Mouse (Mus musculus) limb, embryonic 14.5 days (tissue): ENCODE data around the gene Mgat4c. TPM values are rescaled to one million over a fixed set of nuclear protein-coding genes. Genes with fewer than 3 reads are reported as not detected.

Experiments used
- ATAC-seq: fragments of 200-750 bp; cut with Nextera tagmentation; 2 replicates; pipeline ENCODE4 v1.8.0; 2017; ENCODE audit warnings: low read depth, moderate number of reproducible peaks, moderate TSS enrichment; ENCODE audit not compliant: low FRiP score
- DNase-seq: peaks from one replicate; pipeline ENCODE4 v3.0.0-alpha.2; 2015; ENCODE audit warnings: low spot score
- H3K27ac ChIP-seq: fragments of 300-500 bp; sonication (generic); replicated peaks from 2 replicates; pipeline ENCODE4 v1.5.1; 2014; ENCODE audit warnings: low read depth, mild to moderate bottlenecking, low read length, moderate library complexity, mixed read lengths
- H3K27me3 ChIP-seq: fragments of 300-500 bp; sonication (generic); 2 replicates; pipeline ENCODE4 v1.6.1; 2014; ENCODE audit warnings: low read length, mixed read lengths; ENCODE audit not compliant: control insufficient read depth, insufficient read depth
- H3K36me3 ChIP-seq: fragments of 300-500 bp; sonication (generic); 2 replicates; pipeline ENCODE4 v1.6.1; 2014; ENCODE audit warnings: mild to moderate bottlenecking, low read length, moderate library complexity, mixed read lengths; ENCODE audit not compliant: control insufficient read depth, insufficient read depth
- H3K4me1 ChIP-seq: fragments of 300-500 bp; sonication (generic); 2 replicates; pipeline ENCODE4 v1.6.1; 2014; ENCODE audit warnings: antibody characterized with exemption, low read length, mixed read lengths; ENCODE audit not compliant: control insufficient read depth, insufficient read depth
- H3K4me2 ChIP-seq: fragments of 300-500 bp; sonication (generic); replicated peaks from 2 replicates; pipeline ENCODE4 v1.6.1; 2014; ENCODE audit warnings: low read depth, mild to moderate bottlenecking, low read length, moderate library complexity; ENCODE audit not compliant: severe bottlenecking
- H3K4me3 ChIP-seq: fragments of 300-500 bp; sonication (generic); replicated peaks from 2 replicates; pipeline ENCODE4 v1.5.1; 2014; ENCODE audit warnings: low read length
- H3K9ac ChIP-seq: fragments of 300-500 bp; sonication (generic); 2 replicates; pipeline ENCODE4 v1.6.1; 2014; ENCODE audit warnings: mild to moderate bottlenecking, low read depth, low read length, moderate library complexity; ENCODE audit not compliant: severe bottlenecking
- H3K9me3 ChIP-seq: fragments of 300-500 bp; sonication (generic); 2 replicates; pipeline ENCODE4 v1.6.1; 2016; ENCODE audit warnings: low read length; ENCODE audit not compliant: control insufficient read depth
- POLR2A ChIP-seq: fragments of 200-500 bp; IDR thresholded peaks from 2 replicates; pipeline ENCODE4 v1.8.0; 2012; ENCODE audit warnings: inconsistent platforms, mild to moderate bottlenecking, moderate library complexity, borderline replicate concordance; ENCODE audit not compliant: insufficient read depth, insufficient read length; ENCODE audit errors: extremely low read depth
- WGBS: fragments of 180-500 bp; shearing (Covaris S2); extraction: QIAGEN DNeasy Blood & Tissue Kit; methylation state at CpG from one replicate; pipeline ENCODE4 v1.1.7; 2014; 5-methylcytosine and 5-hydroxymethylcytosine counted together
- polyA plus RNA-seq, 2 experiments: library from polyadenylated mRNA; depleted of rRNA in 1 of 2; stranded (reverse) in 1 of 2; unstranded in 1 of 2; fragments of >200 nt; fragmentation: Nextera tagmentation in 1 of 2; extraction: Ambion mirVana in 1 of 2; gene quantifications; 2 replicates each; pipeline versions ENCODE4 v1.2.1 to v1.2.3; 2012 to 2014

Gene Mgat4c
- polyA plus RNA-seq, 2 experiments, result 0.64 to 2.2 TPM

GRCm38 (mm10) chr10:101816902-101817301 is 135.6 kb downstream of the Mgat4c start:
- no peak for TF ChIP-seq POLR2A

GRCm38 (mm10) chr10:101827944-101828343 is 146.7 kb downstream of the Mgat4c start:
- Histone ChIP-seq H3K27me3 (no peaks in the 10 kb centered on the region), H3K4me3 (no peak overlapping the region), H3K4me1 (no peaks in the 10 kb centered on the region), H3K9me3 (no peaks in the 10 kb centered on the region), H3K9ac (no peak overlapping the region), H3K4me2 (no peak overlapping the region), H3K27ac (no peak overlapping the region), H3K36me3 (no peaks in the 10 kb centered on the region)
- ATAC-seq, result no peak
- WGBS, result 94% methylated on average over 2 of the region's 2 CpGs
- no peak for DNase-seq
- TF ChIP-seq POLR2A, result no peak

More at GRCm38 (mm10) chr10:101816902-101817301, 135.6 kb downstream of the Mgat4c start:
- no peak for ATAC-seq
- Histone ChIP-seq H3K27me3 (no peaks in the 10 kb centered on the region), H3K4me1 (no peaks in the 10 kb centered on the region), H3K9ac (no peak overlapping the region), H3K4me3 (no peak overlapping the region), H3K9me3 (no peaks in the 10 kb centered on the region), H3K27ac (no peak overlapping the region), H3K36me3 (no peaks in the 10 kb centered on the region), H3K4me2 (no peak overlapping the region)
- no peak for DNase-seq
- WGBS, result 45% methylated on average over 5 of the region's 5 CpGs

GRCm38 (mm10) chr10:101856115-101856514 is 174.8 kb downstream of the Mgat4c start:
- Histone ChIP-seq H3K9me3 (no peaks in the 10 kb centered on the region), H3K36me3 (no peaks in the 10 kb centered on the region), H3K4me3 (no peak overlapping the region), H3K27me3 (no peaks in the 10 kb centered on the region), H3K4me1 (no peaks in the 10 kb centered on the region), H3K9ac (no peak overlapping the region), H3K4me2 (no peak overlapping the region), H3K27ac (no peak overlapping the region)
- no peak for TF ChIP-seq POLR2A
- ATAC-seq (no peak), DNase-seq (no peak)
- 60% methylated on average over 2 of the region's 2 CpGs for WGBS

GRCm38 (mm10) chr10:101889866-101890265 is 208.6 kb downstream of the Mgat4c start:
- H3K4me3 ChIP-seq, result no peak overlapping the region
- no peak overlapping the region for H3K9ac ChIP-seq
- H3K4me2 ChIP-seq, result no peak overlapping the region
- H3K27me3 ChIP-seq, result no peaks in the 10 kb centered on the region
- H3K36me3 ChIP-seq, result no peaks in the 10 kb centered on the region
- H3K4me1 ChIP-seq, result no peaks in the 10 kb centered on the region
- ATAC-seq (no peak), DNase-seq (no peak)
- H3K27ac ChIP-seq, result no peak overlapping the region
- 32% methylated on average over 1 of the region's 1 CpGs for WGBS
- no peak for TF ChIP-seq POLR2A
- H3K9me3 ChIP-seq, result no peaks in the 10 kb centered on the region

- Histone ChIP-seq H3K9me3 (no peaks in the 10 kb centered on the region), H3K27ac (no peak overlapping the region), H3K4me3 (no peak overlapping the region), H3K36me3 (no peaks in the 10 kb centered on the region), H3K9ac (no peak overlapping the region), H3K4me2 (no peak overlapping the region), H3K27me3 (no peaks in the 10 kb centered on the region), H3K4me1 (no peaks in the 10 kb centered on the region)
- TF ChIP-seq POLR2A, result no peak
- no peak for ATAC-seq
- no peak for DNase-seq
These were observed 236.1 kb downstream of the Mgat4c start for GRCm38 (mm10) chr10:101917328-101917814.

- no peak overlapping the region for H3K27ac ChIP-seq
- no peak overlapping the region for H3K4me3 ChIP-seq
- DNase-seq (no peak), ATAC-seq (no peak)
- no peaks in the 10 kb centered on the region for H3K27me3 ChIP-seq
- WGBS, result 65% methylated on average over 4 of the region's 4 CpGs
- no peak for TF ChIP-seq POLR2A
- no peaks in the 10 kb centered on the region for H3K36me3 ChIP-seq
- H3K4me1 ChIP-seq, result no peaks in the 10 kb centered on the region
- H3K9ac ChIP-seq, result no peak overlapping the region
- H3K4me2 ChIP-seq, result no peak overlapping the region
- H3K9me3 ChIP-seq, result no peaks in the 10 kb centered on the region
These were observed 316.3 kb downstream of the Mgat4c start for GRCm38 (mm10) chr10:101997612-101998011.
